Mouse (Mus musculus) limb, embryonic 13.5 days (tissue): ENCODE measurements around the gene Prrx2. TPM values are rescaled to one million over a fixed set of nuclear protein-coding genes. Genes with fewer than 3 reads are reported as not detected.

Experiments used
- ATAC-seq: fragments of 200-750 bp; cut with Nextera tagmentation; 2 replicates; pipeline ENCODE4 v1.8.0; 2017; ENCODE audit warnings: low read depth, moderate number of reproducible peaks, moderate TSS enrichment; ENCODE audit not compliant: low FRiP score
- H3K27ac ChIP-seq: fragments of 300-500 bp; sonication (generic); 2 replicates; pipeline ENCODE4 v1.5.1; 2015; ENCODE audit warnings: inconsistent platforms, mild to moderate bottlenecking, moderate library complexity
- H3K27me3 ChIP-seq: fragments of 300-500 bp; sonication (generic); 2 replicates; pipeline ENCODE4 v1.6.1; 2015; ENCODE audit warnings: mild to moderate bottlenecking, inconsistent platforms
- H3K36me3 ChIP-seq: fragments of 300-500 bp; sonication (generic); 2 replicates; pipeline ENCODE4 v1.6.1; 2015; ENCODE audit warnings: inconsistent platforms, mild to moderate bottlenecking, moderate library complexity
- H3K4me1 ChIP-seq: fragments of 300-500 bp; sonication (generic); 2 replicates; pipeline ENCODE4 v1.6.1; 2015; ENCODE audit warnings: inconsistent platforms
- H3K4me2 ChIP-seq: fragments of 300-500 bp; sonication (generic); replicated peaks from 2 replicates; pipeline ENCODE4 v1.6.1; 2015; ENCODE audit warnings: inconsistent platforms, mild to moderate bottlenecking, moderate library complexity
- H3K4me3 ChIP-seq: fragments of 300-500 bp; sonication (generic); 2 replicates; pipeline ENCODE4 v1.5.1; 2015; ENCODE audit warnings: moderate library complexity, mild to moderate bottlenecking, inconsistent platforms
- H3K9ac ChIP-seq: fragments of 300-500 bp; sonication (generic); 2 replicates; pipeline ENCODE4 v1.6.1; 2015; ENCODE audit warnings: mild to moderate bottlenecking, inconsistent platforms
- H3K9me3 ChIP-seq: fragments of 300-500 bp; sonication (generic); 2 replicates; pipeline ENCODE4 v1.6.1; 2016; ENCODE audit warnings: inconsistent platforms
- WGBS: fragments of 180-500 bp; shearing (Covaris S2); methylation state at CpG from one replicate; pipeline ENCODE4 v1.1.7; 2015; 5-methylcytosine and 5-hydroxymethylcytosine counted together
- polyA plus RNA-seq: library from polyadenylated mRNA; unstranded; fragments of >200 nt; fragmentation: Nextera tagmentation; extraction: Ambion mirVana; gene quantifications from 2 replicates; pipeline ENCODE4 v1.2.1, GENCODE M21; 2015

The Prrx2 gene
- polyA plus RNA-seq, 1 experiment from 2014 or later, result 93.6 TPM

- Histone ChIP-seq H3K4me1 (peaks cover 85% of the 10 kb centered on the region), H3K4me3 (peak overlapping the region; percentile 83; the same call in 1 of the 2 replicates), H3K4me2 (peak overlapping the region; percentile 79), H3K9me3 (no peaks in the 10 kb centered on the region), H3K9ac (no peak overlapping the region), H3K36me3 (no peaks in the 10 kb centered on the region), H3K27me3 (no peaks in the 10 kb centered on the region), H3K27ac (peak overlapping the region; percentile 84; the same call in 1 of the 2 replicates)
- WGBS, result 40% methylated on average over 8 of the region's 8 CpGs
- ATAC-seq, result no peak
These were observed 13.4 kb downstream of the Prrx2 start for GRCm38 (mm10) chr2:30848184-30848583.

- Histone ChIP-seq H3K4me1 (peaks cover 91% of the 10 kb centered on the region), H3K4me2 (peak overlapping the region; percentile 57), H3K27me3 (no peaks in the 10 kb centered on the region), H3K27ac (peak overlapping the region; percentile 87), H3K9ac (peak overlapping the region; percentile 45), H3K36me3 (no peaks in the 10 kb centered on the region), H3K4me3 (no peak overlapping the region), H3K9me3 (no peaks in the 10 kb centered on the region)
- no peak for ATAC-seq
- WGBS, result 12% methylated on average over 6 of the region's 6 CpGs
These were observed 15.8 kb downstream of the Prrx2 start for GRCm38 (mm10) chr2:30850581-30850980.

GRCm38 (mm10) chr2:30852771-30853313 lies 18.1 kb downstream of the Prrx2 start:
- peak; percentile 41; the same call in 1 of the 2 replicates for ATAC-seq
- WGBS, result 5% methylated on average over 20 of the region's 20 CpGs
- H3K9ac ChIP-seq, result 0 out of 2 replicates have a peak overlapping the region, but pooled peaks have one; percentile 35
- H3K4me3 ChIP-seq, result peak overlapping the region; percentile 19
- H3K4me1 ChIP-seq, result peaks cover 89% of the 10 kb centered on the region
- H3K4me2 ChIP-seq, result peak overlapping the region; percentile 57
- H3K27me3 ChIP-seq, result no peaks in the 10 kb centered on the region
- H3K9me3 ChIP-seq, result no peaks in the 10 kb centered on the region
- no peaks in the 10 kb centered on the region for H3K36me3 ChIP-seq
- peak overlapping the region; percentile 87 for H3K27ac ChIP-seq

- WGBS, result 70% methylated on average over 6 of the region's 6 CpGs
- peak overlapping the region; percentile 22; the same call in 1 of the 2 replicates for H3K27ac ChIP-seq
- no peaks in the 10 kb centered on the region for H3K36me3 ChIP-seq
- no peak overlapping the region for H3K9ac ChIP-seq
- no peak for ATAC-seq
- H3K4me1 ChIP-seq, result peaks cover 82% of the 10 kb centered on the region
- no peak overlapping the region for H3K4me2 ChIP-seq
- no peaks in the 10 kb centered on the region for H3K9me3 ChIP-seq
- H3K27me3 ChIP-seq, result no peaks in the 10 kb centered on the region
- no peak overlapping the region for H3K4me3 ChIP-seq
These were observed 22.3 kb downstream of the Prrx2 start for GRCm38 (mm10) chr2:30857076-30857475.

GRCm38 (mm10) chr2:30859782-30860181 lies 25.0 kb downstream of the Prrx2 start:
- 81% methylated on average over 5 of the region's 5 CpGs for WGBS
- Histone ChIP-seq H3K9ac (peak overlapping the region; percentile 13; the same call in 1 of the 2 replicates), H3K4me2 (no peak overlapping the region), H3K27ac (peak overlapping the region; percentile 78; the same call in 1 of the 2 replicates), H3K36me3 (no peaks in the 10 kb centered on the region), H3K9me3 (no peaks in the 10 kb centered on the region), H3K27me3 (no peaks in the 10 kb centered on the region), H3K4me1 (peaks cover 79% of the 10 kb centered on the region), H3K4me3 (no peak overlapping the region)
- ATAC-seq, result no peak

- no peaks in the 10 kb centered on the region for H3K36me3 ChIP-seq
- no peaks in the 10 kb centered on the region for H3K27me3 ChIP-seq
- 72% methylated on average over 4 of the region's 4 CpGs for WGBS
- no peak for ATAC-seq
- peaks cover 79% of the 10 kb centered on the region for H3K4me1 ChIP-seq
- no peak overlapping the region for H3K9ac ChIP-seq
- no peaks in the 10 kb centered on the region for H3K9me3 ChIP-seq
- no peak overlapping the region for H3K4me2 ChIP-seq
- H3K27ac ChIP-seq, result no peak overlapping the region
- H3K4me3 ChIP-seq, result no peak overlapping the region
These were observed 27.3 kb downstream of the Prrx2 start for GRCm38 (mm10) chr2:30862081-30862480.

DNA sequence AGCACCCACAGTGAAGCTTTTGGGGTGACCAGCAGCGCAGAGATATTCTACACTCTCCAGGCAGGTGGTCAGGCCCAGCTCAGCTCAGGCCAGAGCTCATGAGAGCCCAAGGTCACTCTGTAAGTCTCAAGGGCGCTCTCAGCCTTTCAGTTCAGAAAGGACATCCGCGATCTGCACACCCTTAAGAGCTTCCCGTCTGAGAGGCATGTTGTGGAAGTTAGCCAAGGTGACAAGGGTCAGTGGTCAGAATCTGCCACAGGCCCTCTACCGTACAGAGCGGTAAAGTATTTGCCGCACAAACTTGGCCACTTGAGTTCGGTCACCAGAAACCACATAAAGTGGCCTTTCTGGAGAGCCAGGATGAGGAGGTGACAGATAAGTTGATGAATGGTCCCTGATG lies 28.8 kb downstream of the Prrx2 start:
- no peak overlapping the region for H3K9ac ChIP-seq
- H3K4me3 ChIP-seq, result no peak overlapping the region
- 52% methylated on average over 9 of the region's 9 CpGs for WGBS
- peak overlapping the region; percentile 67; the same call in 1 of the 2 replicates for H3K4me2 ChIP-seq
- ATAC-seq, result no peak
- peaks cover 64% of the 10 kb centered on the region for H3K4me1 ChIP-seq
- H3K9me3 ChIP-seq, result no peaks in the 10 kb centered on the region
- no peaks in the 10 kb centered on the region for H3K27me3 ChIP-seq
- peak overlapping the region; percentile 90 for H3K27ac ChIP-seq
- H3K36me3 ChIP-seq, result peaks cover 3% of the 10 kb centered on the region; the same call in 1 of the 2 replicates

DNA sequence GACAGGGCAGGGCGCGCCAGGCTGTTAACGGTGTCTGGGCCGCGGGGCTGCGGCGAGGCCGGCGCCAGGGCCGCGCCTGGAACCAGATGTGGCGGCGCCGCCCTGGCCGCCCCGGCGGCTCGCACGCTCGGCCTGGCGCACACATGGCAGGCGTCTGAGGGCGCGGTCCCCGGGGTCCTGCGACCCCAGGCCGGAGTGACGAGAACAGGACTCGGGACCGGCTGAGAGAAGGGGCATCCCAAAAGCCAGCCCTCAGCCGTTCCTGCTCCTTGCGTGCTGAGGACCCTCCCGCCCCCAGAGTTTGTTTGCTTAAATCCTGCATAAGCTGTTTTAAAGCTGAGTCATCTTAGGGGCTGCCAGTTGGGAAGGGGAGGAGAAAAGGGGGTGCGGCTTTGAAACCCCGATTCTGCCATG lies 30.2 kb downstream of the Prrx2 start:
- H3K27ac ChIP-seq, result peak overlapping the region; percentile 90
- H3K4me1 ChIP-seq, result peaks cover 61% of the 10 kb centered on the region
- no peaks in the 10 kb centered on the region for H3K9me3 ChIP-seq
- peaks cover 9% of the 10 kb centered on the region; the same call in 1 of the 2 replicates for H3K36me3 ChIP-seq
- H3K27me3 ChIP-seq, result no peaks in the 10 kb centered on the region
- peak overlapping the region; percentile 63 for H3K9ac ChIP-seq
- H3K4me3 ChIP-seq, result peak overlapping the region; percentile 37
- H3K4me2 ChIP-seq, result peak overlapping the region; percentile 67
- 1% methylated on average over 34 of the region's 35 CpGs for WGBS
- peak; percentile 48 for ATAC-seq

GRCm38 (mm10) chr2:30865426-30865825 lies 30.7 kb downstream of the Prrx2 start:
- peak; percentile 33 for ATAC-seq
- Histone ChIP-seq H3K9me3 (no peaks in the 10 kb centered on the region), H3K36me3 (peaks cover 9% of the 10 kb centered on the region; the same call in 1 of the 2 replicates), H3K27ac (peak overlapping the region; percentile 90), H3K4me1 (peaks cover 65% of the 10 kb centered on the region), H3K4me2 (peak overlapping the region; percentile 67), H3K27me3 (no peaks in the 10 kb centered on the region), H3K9ac (peak overlapping the region; percentile 63), H3K4me3 (peak overlapping the region; percentile 37; the same call in 1 of the 2 replicates)
- 43% methylated on average over 3 of the region's 3 CpGs for WGBS

DNA sequence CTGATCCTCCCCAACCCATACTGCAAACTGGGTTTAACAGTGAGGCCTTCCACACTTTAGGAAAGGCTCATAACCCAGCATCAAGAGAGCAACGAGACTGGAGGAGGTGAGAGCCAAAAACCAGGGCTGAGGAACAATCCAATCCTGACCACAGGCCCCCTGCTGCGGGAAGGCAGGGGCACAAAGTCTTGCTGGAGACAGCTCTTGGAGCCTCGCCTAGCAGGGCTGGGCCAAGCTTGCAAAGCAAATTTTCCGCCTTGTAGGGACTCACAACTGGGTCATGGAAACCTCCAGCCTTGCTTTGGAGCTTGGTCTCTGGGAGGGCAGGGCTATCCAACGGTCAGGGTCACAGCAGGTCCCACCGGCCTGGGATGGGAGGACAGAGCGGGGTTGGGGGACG lies 36.1 kb downstream of the Prrx2 start:
- Histone ChIP-seq H3K27ac (peak overlapping the region; percentile 85), H3K4me2 (no peak overlapping the region), H3K9ac (0 out of 2 replicates have a peak overlapping the region, but pooled peaks have one; percentile 36), H3K4me3 (no peak overlapping the region), H3K9me3 (no peaks in the 10 kb centered on the region), H3K36me3 (peaks cover 9% of the 10 kb centered on the region; the same call in 1 of the 2 replicates), H3K27me3 (no peaks in the 10 kb centered on the region), H3K4me1 (peaks cover 70% of the 10 kb centered on the region)
- 74% methylated on average over 8 of the region's 8 CpGs for WGBS
- ATAC-seq, result no peak

GRCm38 (mm10) chr2:30872669-30873068 lies 37.9 kb downstream of the Prrx2 start:
- H3K4me2 ChIP-seq, result peak overlapping the region; percentile 32; the same call in 1 of the 2 replicates
- WGBS, result 12% methylated on average over 6 of the region's 6 CpGs
- peaks cover 72% of the 10 kb centered on the region for H3K4me1 ChIP-seq
- no peak overlapping the region for H3K4me3 ChIP-seq
- no peaks in the 10 kb centered on the region for H3K9me3 ChIP-seq
- H3K27me3 ChIP-seq, result no peaks in the 10 kb centered on the region
- ATAC-seq, result peak; percentile 53
- H3K9ac ChIP-seq, result peak overlapping the region; percentile 55
- H3K27ac ChIP-seq, result peak overlapping the region; percentile 93
- H3K36me3 ChIP-seq, result peaks cover 9% of the 10 kb centered on the region; the same call in 1 of the 2 replicates

DNA sequence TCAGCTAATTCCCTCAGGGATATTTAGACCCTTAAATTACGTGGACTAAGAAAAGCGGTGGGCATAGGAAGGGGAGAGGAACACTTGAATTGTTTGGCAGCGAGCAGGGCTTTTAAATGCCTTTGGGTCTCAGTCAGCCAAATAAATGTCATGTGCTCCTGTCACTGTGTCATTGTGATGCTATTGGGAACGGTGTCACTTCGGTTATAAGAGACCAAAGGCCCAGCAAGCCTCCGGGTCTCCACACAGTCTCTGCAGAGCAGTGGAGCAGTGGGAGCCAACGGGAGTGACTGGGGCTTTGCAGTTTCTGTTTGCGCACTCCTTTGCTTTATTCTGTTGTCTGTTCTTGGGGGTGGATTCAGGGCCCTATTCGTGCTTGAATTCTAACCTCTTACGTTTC lies 39.7 kb downstream of the Prrx2 start:
- peaks cover 70% of the 10 kb centered on the region for H3K4me1 ChIP-seq
- peak overlapping the region; percentile 93; the same call in 1 of the 2 replicates for H3K27ac ChIP-seq
- no peaks in the 10 kb centered on the region for H3K27me3 ChIP-seq
- H3K4me3 ChIP-seq, result no peak overlapping the region
- 30% methylated on average over 10 of the region's 10 CpGs for WGBS
- H3K9me3 ChIP-seq, result no peaks in the 10 kb centered on the region
- peak overlapping the region; percentile 14; the same call in 1 of the 2 replicates for H3K4me2 ChIP-seq
- ATAC-seq, result no peak
- H3K36me3 ChIP-seq, result peaks cover 15% of the 10 kb centered on the region
- peak overlapping the region; percentile 43; the same call in 1 of the 2 replicates for H3K9ac ChIP-seq
